Mouse (Mus musculus): ENCODE results near the gene Ptch1.

DNA sequence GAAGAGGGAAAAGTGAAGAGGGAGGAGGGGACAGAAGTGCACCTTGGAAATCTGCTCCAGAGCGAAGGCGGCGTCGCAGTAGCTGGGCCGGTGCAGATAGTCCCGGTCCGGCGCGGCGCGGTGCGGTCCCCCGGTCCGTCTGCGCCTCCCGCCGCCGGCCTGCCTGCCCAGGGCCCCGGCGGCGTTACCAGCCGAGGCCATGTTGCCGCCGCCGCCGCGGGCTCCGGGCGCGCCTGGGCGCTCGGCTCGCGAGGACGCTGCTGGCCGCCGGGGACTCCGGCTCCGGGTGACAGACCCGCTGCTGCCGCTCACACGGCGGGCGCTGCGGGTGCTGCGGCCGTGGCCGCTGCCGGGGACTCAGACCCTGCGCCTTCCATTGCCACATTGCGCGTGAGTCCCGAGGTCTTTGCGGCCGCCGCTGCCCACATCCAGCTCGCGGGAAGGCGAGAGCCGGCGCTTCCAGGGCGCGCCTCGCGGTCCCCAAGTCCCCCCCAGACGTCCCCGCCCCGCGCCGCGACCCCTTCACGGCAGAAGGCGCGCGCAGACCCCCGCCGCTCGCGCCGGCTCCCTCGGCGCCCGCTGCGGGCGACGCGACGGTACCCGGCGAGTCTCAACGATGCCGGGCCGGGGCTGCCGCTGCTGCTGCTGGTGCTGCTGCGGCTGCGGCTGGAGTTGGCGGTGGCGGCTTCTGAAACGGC is 7.9 kb downstream of the Ptch1 start:
- TF ChIP-seq TAL1 (IDR thresholded peaks at IDR 0.05; ENCODE audit: low read length), result no peak
- no peak for TF ChIP-seq GATA1 (IDR thresholded peaks at IDR 0.05; ENCODE audit: low read length)

Measured in erythroblast, embryonic 14.5 days (primary cell).